Mouse (Mus musculus): ENCODE results near the gene Nolc1.

The Nolc1 gene

GRCm38 (mm10) chr19:46042476-46043011 lies 33.1 kb upstream of the Nolc1 start:
- DNase-seq (ENCODE audit: low spot score): no peak

GRCm38 (mm10) chr19:46043380-46043779 lies 32.3 kb upstream of the Nolc1 start:
- DNase-seq (ENCODE audit: low spot score): no peak

DNA sequence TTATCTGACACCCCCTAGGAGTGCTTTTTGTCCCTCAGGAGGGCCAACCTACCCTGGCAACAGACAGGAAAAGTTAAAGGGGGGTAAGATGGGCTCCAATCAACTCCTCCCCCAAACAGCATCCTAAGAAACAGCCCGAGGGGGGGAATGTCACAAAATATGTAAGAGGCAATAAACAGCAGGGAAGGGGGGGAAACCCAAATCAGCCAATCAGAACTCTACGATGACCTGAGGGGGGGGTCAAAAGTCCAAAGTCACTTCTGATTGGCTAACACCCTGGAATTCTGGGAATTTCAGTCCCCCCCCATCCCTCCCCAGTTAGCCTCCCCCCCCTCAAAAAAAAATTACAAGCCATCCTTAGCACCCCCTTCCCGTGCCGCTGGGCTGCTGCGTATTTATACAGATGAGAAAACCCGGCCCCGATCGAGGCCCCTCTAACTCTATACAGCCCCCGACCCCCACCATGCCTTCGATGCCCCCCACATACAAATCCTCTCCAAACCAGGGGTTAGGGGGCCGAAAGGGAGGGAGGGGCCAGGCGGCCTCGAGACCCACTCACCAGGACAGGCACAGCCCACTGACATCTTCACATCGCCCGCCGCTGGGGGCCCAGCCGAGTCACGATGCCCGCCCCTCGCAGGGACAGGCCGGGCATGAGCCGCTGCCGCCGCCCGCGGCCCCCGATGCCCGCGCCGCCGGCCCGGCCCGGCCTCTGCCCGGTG lies 31.2 kb upstream of the Nolc1 start, which contains the start of gene Pprc1:
Gene Pprc1 (plus strand): TSS at position 616 of the 722 bp plus-strand sequence.
- no peak for DNase-seq (ENCODE audit: low spot score)

DNA sequence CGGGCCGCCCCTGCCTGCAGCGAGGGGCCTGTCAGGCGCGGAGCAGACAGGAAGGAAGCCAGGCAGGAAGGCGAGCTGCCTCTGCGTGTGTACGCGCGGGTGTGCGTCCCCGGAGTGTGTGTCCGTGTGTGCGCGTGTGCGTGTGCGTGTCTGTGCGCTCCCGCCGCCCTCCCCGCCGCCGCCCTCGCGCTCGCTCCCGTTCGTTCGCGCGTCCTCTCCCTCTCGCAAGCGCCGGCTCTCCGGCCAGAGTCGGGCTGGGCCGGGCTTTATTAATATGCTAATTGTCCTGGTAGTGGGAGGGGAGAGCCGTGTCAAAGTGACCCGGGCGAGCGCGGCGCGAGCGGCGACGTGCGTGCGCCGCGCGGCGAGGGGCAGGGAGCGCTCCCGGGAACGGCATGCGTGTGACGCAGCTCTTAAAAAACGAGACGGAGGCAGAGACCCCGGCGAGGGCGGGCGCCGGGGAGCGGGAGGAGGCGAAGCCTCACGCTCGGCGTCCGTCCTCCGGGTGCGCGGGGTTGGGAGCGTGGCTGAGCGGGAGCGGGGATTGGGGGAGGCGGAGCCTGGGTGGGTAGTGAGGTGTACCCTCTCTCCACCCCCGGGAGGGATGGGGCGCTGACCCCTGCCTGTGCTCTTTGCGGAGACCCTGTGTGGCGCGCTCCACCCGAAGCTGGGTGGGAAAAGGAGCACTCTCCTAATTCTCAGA lies 30.5 kb upstream of the Nolc1 start, which contains the start of gene Ldb1:
Gene Ldb1 (minus strand): TSS at position 222 of the 703 bp plus-strand sequence.
- DNase-seq (ENCODE audit: low spot score): peak; percentile 66

DNA sequence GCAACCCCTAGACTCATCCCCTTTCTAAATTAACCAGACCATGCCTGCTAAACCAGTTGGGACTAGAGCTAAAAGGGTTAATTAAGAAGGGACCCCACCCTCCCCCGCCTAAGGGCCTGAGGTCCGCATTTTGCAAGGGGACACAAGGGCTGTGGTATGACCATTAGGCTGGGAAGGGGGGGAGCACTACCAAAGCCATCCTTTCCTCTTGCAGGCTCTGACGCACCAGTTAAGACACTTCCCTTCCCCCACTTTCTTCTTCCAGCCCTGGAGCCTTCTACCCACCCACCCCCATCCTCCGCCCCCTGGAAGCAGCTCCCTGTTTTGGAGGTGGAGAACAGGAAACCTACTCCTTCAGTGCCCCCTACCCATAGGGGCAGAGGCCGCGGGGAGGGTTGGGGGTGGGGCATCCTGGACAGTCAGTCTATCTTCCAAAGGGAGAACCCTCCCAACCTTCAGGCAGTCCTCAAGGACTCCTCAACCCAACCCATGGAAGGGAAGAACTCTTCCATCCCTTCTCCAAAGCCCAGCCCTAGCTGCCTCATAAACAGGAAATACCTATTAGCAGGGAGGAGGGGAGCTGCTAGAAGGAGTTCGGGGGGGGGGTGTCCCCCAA lies 29.9 kb upstream of the Nolc1 start:
- no peak for DNase-seq (ENCODE audit: low spot score)

DNA sequence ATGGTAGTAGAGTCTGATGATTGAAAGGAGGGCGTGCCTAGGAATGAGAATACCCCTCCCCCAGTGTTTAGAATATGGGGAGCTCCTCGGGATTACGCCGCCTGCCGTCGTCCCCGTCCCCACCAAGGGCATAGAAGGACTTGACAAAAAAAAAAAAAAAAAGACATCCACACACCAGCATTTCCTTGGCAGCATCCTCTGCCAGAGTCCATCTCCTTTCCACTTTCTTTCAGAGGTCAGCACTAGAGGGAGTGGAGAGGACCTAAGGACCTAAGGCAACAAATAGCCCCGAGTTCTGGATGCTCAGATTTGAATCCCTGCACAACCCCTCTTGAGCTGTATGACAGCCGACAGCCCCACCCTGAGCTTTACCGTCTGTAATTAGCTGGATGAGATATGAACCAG lies 29.0 kb upstream of the Nolc1 start:
- no peak for DNase-seq (ENCODE audit: low spot score)

- DNase-seq (ENCODE audit: low spot score): no peak
Observed at GRCm38 (mm10) chr19:46047426-46047825, 28.2 kb upstream of the Nolc1 start.

- DNase-seq (ENCODE audit: low spot score): no peak
Observed at GRCm38 (mm10) chr19:46049129-46049528, 26.5 kb upstream of the Nolc1 start.

DNA sequence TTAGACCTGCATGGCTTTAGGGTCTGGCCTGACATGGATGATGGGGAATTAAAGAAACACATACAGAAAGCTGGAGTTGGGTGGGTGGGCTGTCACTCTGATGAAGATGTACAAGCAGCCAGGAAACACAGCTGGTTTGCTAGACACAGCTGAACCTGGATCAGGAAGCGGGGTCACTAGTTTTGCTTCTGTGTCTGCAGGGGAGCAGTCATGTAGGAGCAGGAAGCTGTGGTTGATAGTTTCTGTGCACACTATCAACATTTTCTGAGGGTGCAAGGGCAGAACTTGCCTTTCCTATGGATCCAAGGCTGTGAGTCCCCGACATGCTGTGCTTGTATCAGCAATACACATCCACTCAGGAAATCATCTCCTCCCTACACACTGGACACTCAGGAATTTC lies 25.2 kb upstream of the Nolc1 start:
- DNase-seq (ENCODE audit: low spot score): no peak

DNA sequence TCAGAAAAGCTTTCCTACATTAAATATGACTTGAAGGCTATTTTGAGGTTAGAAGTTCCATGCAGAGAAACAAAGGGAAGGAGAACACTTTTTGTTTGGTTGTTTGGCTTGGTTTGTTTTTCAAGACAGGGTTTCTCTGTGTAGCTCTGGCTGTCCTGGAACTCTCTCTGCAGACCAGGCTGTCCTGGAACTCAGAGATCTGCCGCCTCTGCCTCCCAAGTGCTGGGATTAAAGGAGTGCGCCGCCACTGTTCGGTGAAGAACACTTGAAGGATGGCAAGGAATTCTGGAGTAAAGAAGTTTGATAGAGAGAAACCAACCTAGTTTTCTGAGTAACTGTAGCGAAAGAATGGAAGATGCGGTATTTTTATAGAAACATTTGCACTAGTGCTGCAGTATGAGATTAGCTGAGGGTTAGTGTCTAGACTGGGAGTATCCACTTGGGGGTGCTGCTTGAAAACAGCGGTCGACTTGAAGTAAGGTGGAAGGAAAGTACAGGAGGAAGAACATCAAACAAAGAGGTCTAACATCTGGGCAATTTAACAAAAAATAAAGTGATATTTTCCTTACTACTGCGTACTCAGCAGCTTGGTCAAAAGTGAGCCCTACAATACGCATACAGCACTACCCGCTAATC lies 19.8 kb upstream of the Nolc1 start:
- DNase-seq (ENCODE audit: low spot score): no peak

GRCm38 (mm10) chr19:46056388-46056946 lies 19.2 kb upstream of the Nolc1 start:
- peak; percentile 70 for DNase-seq (ENCODE audit: low spot score)

DNA sequence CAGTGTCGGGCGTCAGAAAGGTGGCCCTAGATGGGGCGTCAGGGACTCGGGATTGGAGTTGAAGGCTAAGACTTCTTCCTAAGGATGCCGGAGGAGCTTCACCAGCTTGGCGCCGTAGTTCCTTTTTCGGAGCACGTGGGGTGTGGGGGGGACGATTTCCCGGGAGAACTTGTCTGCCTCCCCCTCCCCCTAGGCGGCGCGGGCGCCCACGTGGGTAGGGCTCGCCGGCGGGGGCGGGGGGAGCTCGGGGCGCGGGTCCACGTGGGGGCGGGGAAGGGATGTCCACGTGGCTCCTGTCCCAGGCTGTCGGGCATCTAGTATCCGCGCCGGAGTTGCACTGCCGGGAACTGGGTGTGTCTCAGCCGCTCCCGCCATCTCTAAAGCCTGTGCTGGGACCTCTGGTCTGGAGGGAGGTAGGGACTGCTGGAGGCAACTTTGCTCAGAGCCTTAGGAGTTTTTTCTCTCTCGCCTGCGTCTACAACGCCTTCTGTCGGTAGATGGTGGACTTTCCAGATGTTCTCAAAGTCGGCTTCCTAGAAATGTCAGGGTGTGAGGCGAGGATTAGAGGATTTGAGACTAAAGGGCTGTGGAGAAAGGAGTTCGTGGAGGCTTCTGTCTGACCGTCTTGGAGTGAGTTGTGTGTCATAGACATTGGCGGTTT lies 18.6 kb upstream of the Nolc1 start:
- DNase-seq (ENCODE audit: low spot score): peak; percentile 47

DNA sequence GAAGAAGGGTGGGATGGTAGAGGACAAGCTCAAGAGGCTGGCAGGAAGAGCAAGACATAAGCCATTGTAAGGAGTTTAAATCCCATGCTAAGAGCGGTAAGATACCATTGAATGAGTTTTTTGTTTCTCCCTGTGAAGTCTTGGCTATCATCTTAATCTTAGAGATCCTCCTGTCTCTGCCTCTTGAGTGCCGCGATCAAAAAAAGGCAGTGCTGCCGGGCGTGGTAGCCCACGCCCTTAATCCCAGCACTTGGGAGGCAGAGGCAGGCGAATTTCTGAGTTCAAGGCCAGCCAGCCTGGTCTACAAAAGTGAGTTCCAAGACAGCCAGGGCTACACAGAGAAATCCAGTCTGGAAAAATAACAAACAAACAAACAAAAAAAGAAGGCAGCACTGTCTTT lies 17.2 kb upstream of the Nolc1 start:
- DNase-seq (ENCODE audit: low spot score): no peak

- DNase-seq (ENCODE audit: low spot score): no peak
Observed at GRCm38 (mm10) chr19:46060845-46061244, 14.8 kb upstream of the Nolc1 start.

DNA sequence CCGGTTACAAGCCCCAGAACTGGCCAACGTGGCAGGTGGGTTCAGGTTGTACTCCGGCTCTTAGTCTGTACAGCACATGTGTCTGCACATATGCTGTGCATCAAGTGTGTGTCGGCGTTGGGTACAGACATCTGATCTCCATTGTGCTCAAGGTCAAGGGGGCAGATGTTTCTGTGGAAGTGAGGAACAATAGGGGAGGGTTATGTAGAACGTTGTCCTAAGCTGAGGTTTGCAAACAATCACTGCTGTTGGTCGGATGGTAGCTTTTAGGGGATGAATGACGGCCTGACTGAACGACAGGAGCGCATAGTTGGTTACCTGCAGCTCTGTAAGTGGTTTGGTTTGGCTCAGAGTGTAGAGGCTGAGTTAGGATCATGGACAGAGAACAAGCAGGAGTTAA lies 7.6 kb upstream of the Nolc1 start:
- no peak for DNase-seq (ENCODE audit: low spot score)

- DNase-seq (ENCODE audit: low spot score): no peak
Observed at GRCm38 (mm10) chr19:46073285-46073684, 2.4 kb upstream of the Nolc1 start.

GRCm38 (mm10) chr19:46074266-46074665 lies 1.4 kb upstream of the Nolc1 start:
- DNase-seq (ENCODE audit: low spot score): no peak

DNA sequence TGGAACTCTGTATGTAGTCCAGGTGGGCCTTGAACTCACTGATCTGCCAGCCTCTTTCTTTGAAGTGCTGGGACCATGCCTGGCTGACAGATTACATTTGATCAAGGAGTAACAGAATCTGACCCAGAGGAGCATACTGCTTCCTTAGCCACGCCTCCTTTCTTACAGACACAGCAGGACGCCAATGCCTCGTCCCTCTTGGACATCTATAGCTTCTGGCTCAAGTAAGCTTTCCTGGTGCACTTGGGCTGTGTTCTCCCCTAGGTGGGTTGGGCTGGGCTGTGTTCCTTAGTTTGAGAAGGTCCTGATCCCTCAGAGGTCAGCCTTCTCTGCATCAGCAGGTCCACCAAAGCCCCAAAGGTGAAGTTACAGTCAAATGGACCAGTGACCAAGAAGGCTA lies 2.9 kb downstream of the Nolc1 start:
- no peak for DNase-seq (ENCODE audit: low spot score)

DNA sequence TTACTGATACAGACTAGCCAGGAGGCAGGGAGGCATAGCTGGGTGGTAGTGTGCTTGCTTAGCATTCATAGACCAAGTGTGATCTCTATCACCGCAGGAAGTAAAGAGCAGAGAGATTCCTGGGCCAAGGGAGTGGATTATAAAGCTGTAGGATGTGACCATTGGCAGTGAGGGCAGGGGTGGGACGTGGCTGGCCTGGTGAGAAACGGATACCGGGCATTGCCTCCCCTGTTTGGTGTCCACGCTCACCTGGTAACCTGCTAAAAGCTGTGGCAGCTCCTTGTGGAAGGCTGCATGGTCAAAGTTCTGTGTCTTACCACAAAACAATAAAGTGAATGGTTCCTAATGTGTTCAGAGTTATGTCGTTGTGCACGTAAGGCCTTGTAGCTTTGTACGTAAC lies 9.5 kb downstream of the Nolc1 start:
- DNase-seq (ENCODE audit: low spot score): no peak

DNA sequence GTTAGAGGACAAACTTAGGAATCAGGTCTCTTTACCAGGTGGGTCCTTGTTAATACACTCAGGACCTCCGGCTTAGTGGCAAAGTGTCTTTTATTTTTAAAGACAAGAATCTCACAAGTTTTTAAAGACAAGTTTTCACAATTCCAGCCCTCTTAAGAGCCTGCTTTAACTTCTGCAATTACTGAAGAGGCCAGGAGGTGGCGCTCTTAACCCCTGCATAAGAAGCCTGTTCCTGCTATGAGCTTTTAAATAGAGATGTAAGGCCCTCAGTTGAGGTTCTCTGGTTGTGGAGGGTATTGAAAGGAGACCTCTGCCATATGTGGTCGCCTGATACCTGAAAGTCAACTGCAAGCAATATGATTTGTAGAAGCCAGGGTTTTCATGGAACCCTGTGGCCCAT lies 10.7 kb downstream of the Nolc1 start:
- no peak for DNase-seq (ENCODE audit: low spot score)

DNA sequence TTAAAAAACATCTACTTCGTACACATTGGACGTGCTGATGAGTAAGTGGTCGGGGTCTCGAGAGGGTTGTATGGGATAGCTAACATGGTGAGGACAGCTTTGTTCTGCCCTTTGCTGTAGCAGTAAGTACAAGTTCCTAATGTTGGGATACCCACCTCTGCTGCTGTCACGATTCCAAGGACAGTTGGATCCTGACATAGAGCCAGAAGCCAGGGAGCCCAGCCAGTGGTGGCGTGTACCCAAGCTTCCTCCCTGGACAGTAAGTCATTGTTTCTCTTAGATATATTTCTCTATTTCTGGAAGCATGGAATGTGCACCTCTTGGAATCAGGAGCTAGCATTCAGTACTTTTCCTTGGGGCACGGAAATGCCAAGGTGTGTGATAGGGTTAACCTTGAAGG lies 12.2 kb downstream of the Nolc1 start:
- DNase-seq (ENCODE audit: low spot score): no peak

DNA sequence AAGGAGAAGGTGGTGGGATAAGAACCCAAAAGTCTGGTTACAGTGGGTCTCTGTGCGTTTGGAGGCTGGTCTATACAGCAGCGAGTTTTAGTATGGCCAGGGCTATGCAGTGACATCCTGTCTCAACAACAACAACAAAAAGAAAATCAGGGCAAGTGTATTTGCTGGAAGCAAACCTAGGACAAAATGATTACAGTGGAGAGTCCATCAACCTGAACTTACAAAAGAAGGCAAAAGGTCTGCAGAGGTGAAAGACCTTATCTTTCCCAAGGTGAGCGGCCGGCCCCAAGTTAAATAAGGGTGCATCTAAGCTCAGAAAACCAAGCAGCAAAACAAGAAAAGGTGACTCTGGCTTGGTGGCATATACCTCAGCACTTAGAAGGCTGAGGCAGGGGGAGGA lies 16.0 kb downstream of the Nolc1 start:
- no peak for DNase-seq (ENCODE audit: low spot score)
